Mouse (Mus musculus) hindbrain, embryonic 16.5 days (tissue): ENCODE results near the gene Nkx2-5. TPM values are rescaled to one million over a fixed set of nuclear protein-coding genes. Genes with fewer than 3 reads are reported as not detected.

Experiments used
- ATAC-seq: fragments of 200-750 bp; cut with Nextera tagmentation; 2 replicates; pipeline ENCODE4 v1.8.0; 2017; ENCODE audit warnings: moderate TSS enrichment, moderate library complexity
- H3K27ac ChIP-seq: fragments of 300-500 bp; sonication (generic); 2 replicates; pipeline ENCODE4 v1.5.1; 2014; ENCODE audit warnings: low read depth, mild to moderate bottlenecking, control low read depth, low read length, moderate library complexity
- H3K27me3 ChIP-seq: fragments of 300-500 bp; sonication (generic); replicated peaks from 2 replicates; pipeline ENCODE4 v1.6.1; 2014; ENCODE audit warnings: low read length; ENCODE audit not compliant: control insufficient read depth, insufficient read depth
- H3K36me3 ChIP-seq: fragments of 300-500 bp; sonication (generic); 2 replicates; pipeline ENCODE4 v1.6.1; 2014; ENCODE audit warnings: mild to moderate bottlenecking, low read length, moderate library complexity, mixed read lengths; ENCODE audit not compliant: control insufficient read depth, insufficient read depth
- H3K4me1 ChIP-seq: fragments of 300-500 bp; sonication (generic); 2 replicates; pipeline ENCODE4 v1.6.1; 2014; ENCODE audit warnings: low read depth, low read length; ENCODE audit not compliant: control insufficient read depth, insufficient read depth
- H3K4me2 ChIP-seq: fragments of 300-500 bp; sonication (generic); 2 replicates; pipeline ENCODE4 v1.6.1; 2014; ENCODE audit warnings: mild to moderate bottlenecking, low read length, control low read depth, moderate library complexity
- H3K4me3 ChIP-seq: fragments of 300-500 bp; sonication (generic); 2 replicates; pipeline ENCODE4 v1.5.1; 2014; ENCODE audit warnings: mild to moderate bottlenecking, low read length, control low read depth, moderate library complexity
- H3K9ac ChIP-seq: fragments of 300-500 bp; sonication (generic); 2 replicates; pipeline ENCODE4 v1.6.1; 2014; ENCODE audit warnings: low read depth, mild to moderate bottlenecking, control low read depth, low read length, moderate library complexity
- H3K9me3 ChIP-seq: fragments of 300-500 bp; sonication (generic); 2 replicates; pipeline ENCODE4 v1.6.1; 2014; ENCODE audit warnings: mild to moderate bottlenecking, low read length, moderate library complexity; ENCODE audit not compliant: control insufficient read depth
- WGBS: fragments of 180-500 bp; shearing (Covaris S2); extraction: QIAGEN DNeasy Blood & Tissue Kit; methylation state at CpG from one replicate; pipeline ENCODE4 v1.1.7; 2014; 5-methylcytosine and 5-hydroxymethylcytosine counted together
- polyA plus RNA-seq: library from polyadenylated mRNA; unstranded; fragments of >200 nt; fragmentation: Nextera tagmentation; extraction: Ambion mirVana; gene quantifications from 2 replicates; pipeline ENCODE4 v1.2.1, GENCODE M21; 2015

The Nkx2-5 gene
- polyA plus RNA-seq, 1 experiment from 2014 or later = not detected

GRCm38 (mm10) chr17:26834966-26835755 is 9.6 kb downstream of the Nkx2-5 start:
- H3K36me3 ChIP-seq = no peaks in the 10 kb centered on the region
- no peak overlapping the region for H3K27ac ChIP-seq
- no peak for ATAC-seq
- 38% methylated on average over 9 of the region's 9 CpGs for WGBS
- no peak overlapping the region for H3K4me2 ChIP-seq
- H3K9ac ChIP-seq = no peak overlapping the region
- no peak overlapping the region for H3K4me3 ChIP-seq
- peaks cover 51% of the 10 kb centered on the region for H3K27me3 ChIP-seq
- H3K4me1 ChIP-seq = peaks cover 5% of the 10 kb centered on the region; the same call in 1 of the 2 replicates
- H3K9me3 ChIP-seq = peaks cover 2% of the 10 kb centered on the region; the same call in 1 of the 2 replicates

GRCm38 (mm10) chr17:26834302-26834965 is 10.4 kb downstream of the Nkx2-5 start:
- Histone ChIP-seq H3K4me2 (no peak overlapping the region), H3K27me3 (peaks cover 44% of the 10 kb centered on the region), H3K4me3 (no peak overlapping the region), H3K9ac (no peak overlapping the region), H3K4me1 (peaks cover 5% of the 10 kb centered on the region; the same call in 1 of the 2 replicates), H3K27ac (no peak overlapping the region), H3K36me3 (no peaks in the 10 kb centered on the region), H3K9me3 (peaks cover 2% of the 10 kb centered on the region; the same call in 1 of the 2 replicates)
- 85% methylated on average over 5 of the region's 5 CpGs for WGBS
- ATAC-seq = no peak

- ATAC-seq = no peak
- no peak overlapping the region for H3K9ac ChIP-seq
These were observed 11.0 kb downstream of the Nkx2-5 start for GRCm38 (mm10) chr17:26833806-26834205.

DNA sequence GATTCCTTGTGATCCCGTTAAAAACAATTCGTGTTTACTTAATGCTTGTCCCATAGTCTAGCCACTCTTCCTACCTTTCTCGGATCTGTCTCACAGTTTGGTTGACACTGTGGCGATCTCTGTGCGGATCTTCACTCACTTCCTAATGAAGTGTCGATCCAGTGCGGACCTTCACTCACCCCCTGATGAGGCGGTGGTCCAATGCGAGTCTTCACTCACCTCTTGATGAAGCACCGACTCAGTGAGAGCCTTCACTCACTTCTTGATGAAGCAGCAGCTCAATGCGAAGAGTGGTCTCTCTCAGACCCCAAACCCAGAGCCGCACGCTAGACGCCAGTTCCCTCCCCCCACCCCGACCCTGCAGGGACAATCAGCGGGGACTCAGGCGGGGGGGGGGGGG is 18.7 kb downstream of the Nkx2-5 start:
- Histone ChIP-seq H3K4me3 (no peak overlapping the region), H3K9me3 (peaks cover 2% of the 10 kb centered on the region; the same call in 1 of the 2 replicates), H3K4me2 (no peak overlapping the region), H3K27ac (no peak overlapping the region), H3K36me3 (no peaks in the 10 kb centered on the region), H3K4me1 (no peaks in the 10 kb centered on the region), H3K9ac (no peak overlapping the region), H3K27me3 (no peaks in the 10 kb centered on the region; the same call in 1 of the 2 replicates)
- 76% methylated on average over 16 of the region's 17 CpGs for WGBS
- ATAC-seq = no peak

More at GRCm38 (mm10) chr17:26833806-26834205, 11.0 kb downstream of the Nkx2-5 start:
- Histone ChIP-seq H3K4me2 (no peak overlapping the region), H3K27ac (no peak overlapping the region), H3K4me3 (no peak overlapping the region), H3K36me3 (no peaks in the 10 kb centered on the region), H3K4me1 (no peaks in the 10 kb centered on the region), H3K27me3 (peaks cover 37% of the 10 kb centered on the region), H3K9me3 (peaks cover 2% of the 10 kb centered on the region; the same call in 1 of the 2 replicates)
- 79% methylated on average over 2 of the region's 2 CpGs for WGBS

- H3K9ac ChIP-seq = no peak overlapping the region
- no peak overlapping the region for H3K4me2 ChIP-seq
- H3K9me3 ChIP-seq = no peaks in the 10 kb centered on the region
- H3K4me1 ChIP-seq = no peaks in the 10 kb centered on the region
- no peak overlapping the region for H3K27ac ChIP-seq
- H3K27me3 ChIP-seq = no peaks in the 10 kb centered on the region
- H3K36me3 ChIP-seq = no peaks in the 10 kb centered on the region
- no peak overlapping the region for H3K4me3 ChIP-seq
- no peak for ATAC-seq
These were observed 27.0 kb downstream of the Nkx2-5 start for GRCm38 (mm10) chr17:26817776-26818175.

GRCm38 (mm10) chr17:26816810-26817209 is 28.0 kb downstream of the Nkx2-5 start:
- ATAC-seq = no peak
- no peak overlapping the region for H3K4me2 ChIP-seq
- H3K27me3 ChIP-seq = no peaks in the 10 kb centered on the region
- 83% methylated on average over 6 of the region's 6 CpGs for WGBS
- H3K4me3 ChIP-seq = no peak overlapping the region
- no peak overlapping the region for H3K27ac ChIP-seq
- H3K9me3 ChIP-seq = no peaks in the 10 kb centered on the region
- H3K9ac ChIP-seq = no peak overlapping the region
- no peaks in the 10 kb centered on the region for H3K36me3 ChIP-seq
- no peaks in the 10 kb centered on the region for H3K4me1 ChIP-seq

DNA sequence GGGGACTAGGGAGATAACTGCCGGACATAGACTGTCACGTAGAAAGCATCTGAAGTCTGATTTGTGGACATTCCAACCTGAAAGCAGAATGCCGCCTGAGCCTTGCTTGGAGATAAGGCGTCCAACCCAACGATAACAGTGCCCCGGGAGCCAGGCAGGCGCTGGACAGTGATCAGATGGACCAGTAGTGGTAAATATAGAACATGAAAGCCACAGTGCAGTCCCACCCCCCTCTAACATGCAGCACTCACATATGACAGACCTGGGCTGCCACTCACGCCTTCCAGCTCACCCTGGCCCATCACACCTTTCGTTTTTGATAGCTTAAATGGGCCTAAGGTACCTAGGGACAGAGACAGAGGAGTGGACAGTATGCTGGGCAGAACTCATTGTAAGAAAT is 31.3 kb downstream of the Nkx2-5 start:
- H3K27ac ChIP-seq = no peak overlapping the region
- H3K27me3 ChIP-seq = no peaks in the 10 kb centered on the region
- no peak overlapping the region for H3K4me2 ChIP-seq
- WGBS = 90% methylated on average over 9 of the region's 9 CpGs
- H3K36me3 ChIP-seq = no peaks in the 10 kb centered on the region
- no peak overlapping the region for H3K9ac ChIP-seq
- H3K4me1 ChIP-seq = no peaks in the 10 kb centered on the region
- no peak overlapping the region for H3K4me3 ChIP-seq
- H3K9me3 ChIP-seq = no peaks in the 10 kb centered on the region
- ATAC-seq = no peak

GRCm38 (mm10) chr17:26812607-26813006 is 32.2 kb downstream of the Nkx2-5 start:
- Histone ChIP-seq H3K9me3 (no peaks in the 10 kb centered on the region), H3K9ac (no peak overlapping the region), H3K27me3 (no peaks in the 10 kb centered on the region), H3K4me3 (no peak overlapping the region), H3K4me1 (no peaks in the 10 kb centered on the region), H3K4me2 (no peak overlapping the region), H3K36me3 (no peaks in the 10 kb centered on the region), H3K27ac (no peak overlapping the region)
- no peak for ATAC-seq
- 85% methylated on average over 2 of the region's 2 CpGs for WGBS

GRCm38 (mm10) chr17:26802886-26803285 is 41.9 kb downstream of the Nkx2-5 start:
- no peaks in the 10 kb centered on the region for H3K9me3 ChIP-seq
- H3K27ac ChIP-seq = no peak overlapping the region
- no peak overlapping the region for H3K4me2 ChIP-seq
- ATAC-seq = no peak
- no peaks in the 10 kb centered on the region for H3K36me3 ChIP-seq
- H3K4me1 ChIP-seq = no peaks in the 10 kb centered on the region
- no peak overlapping the region for H3K4me3 ChIP-seq
- WGBS = 80% methylated on average over 3 of the region's 3 CpGs
- H3K9ac ChIP-seq = no peak overlapping the region
- no peaks in the 10 kb centered on the region for H3K27me3 ChIP-seq
